Mouse (Mus musculus): ENCODE data around the gene Gpr174. TPM values are rescaled to one million over a fixed set of nuclear protein-coding genes. Genes with fewer than 3 reads are reported as not detected.

The Gpr174 gene
- polyA plus RNA-seq (2014; fragmentation: Nextera tagmentation; extraction: Ambion mirVana), result not detected in 2 replicates

DNA sequence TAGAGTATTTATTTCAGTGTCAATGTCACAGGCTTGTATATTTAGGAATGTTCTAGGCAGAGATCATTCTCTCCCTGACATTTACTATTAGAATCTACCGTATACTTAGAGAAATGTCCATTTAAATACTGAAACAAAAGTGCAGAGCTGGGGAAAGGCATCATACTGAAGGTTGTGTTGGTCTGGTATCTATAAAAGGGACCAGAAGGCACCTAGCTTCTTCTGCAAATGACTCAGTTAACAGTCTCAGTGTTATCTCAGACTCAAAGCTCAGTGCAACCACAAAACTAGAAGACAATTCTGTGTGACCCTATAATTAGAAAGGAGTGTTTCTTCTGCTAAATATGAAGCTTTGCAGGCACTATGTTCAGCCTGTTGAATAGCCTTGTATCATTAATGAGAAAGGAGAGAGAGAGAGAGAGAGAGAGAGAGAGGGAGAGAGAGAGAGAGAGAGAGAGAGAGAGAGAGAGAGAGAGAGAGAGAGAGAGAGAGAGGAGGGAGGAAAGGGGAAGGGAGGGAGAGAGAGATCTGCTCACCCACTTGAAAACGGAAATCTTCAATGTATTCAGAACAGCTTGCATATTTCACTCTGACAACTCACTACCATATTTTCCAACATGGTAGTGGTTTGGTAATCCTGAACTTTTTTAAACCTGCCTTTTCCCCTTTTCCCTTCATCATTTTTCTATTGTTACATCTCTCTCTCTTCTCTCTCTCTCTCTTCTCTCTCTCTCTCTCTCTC lies at the start of gene Gpr174:
TSS of gene Gpr174 (plus strand) at position 393 of the 742 bp plus-strand sequence.
- H3K9ac ChIP-seq, result no peak within 1 kb of the TSS
- H3K4me1 ChIP-seq (replicated peaks; ENCODE audit: control insufficient read depth, insufficient read depth, low read length), result no peaks in the 10 kb centered on the region
- no peaks in the 10 kb centered on the region for H3K9me3 ChIP-seq (ENCODE audit: control insufficient read depth, low read length)
- 84% methylated on average over 2 of the region's 2 CpGs for WGBS
- H3K4me2 ChIP-seq (replicated peaks), result no peak within 1 kb of the TSS
- no peak within 1 kb of the TSS for H3K27ac ChIP-seq
- no peak within 1 kb of the TSS for H3K4me3 ChIP-seq (replicated peaks; ENCODE audit: low read length)
- H3K36me3 ChIP-seq (replicated peaks; ENCODE audit: control insufficient read depth, insufficient read depth), result no peaks in the 10 kb centered on the region
- DNase-seq (ENCODE audit: low spot score) (no peak), ATAC-seq (ENCODE audit: low FRiP score) (no peak)
- 0 out of 2 replicates have a peak, but pooled peaks cover 4% of the 10 kb centered on the region for H3K27me3 ChIP-seq (ENCODE audit: control insufficient read depth, insufficient read depth, low read length)

DNA sequence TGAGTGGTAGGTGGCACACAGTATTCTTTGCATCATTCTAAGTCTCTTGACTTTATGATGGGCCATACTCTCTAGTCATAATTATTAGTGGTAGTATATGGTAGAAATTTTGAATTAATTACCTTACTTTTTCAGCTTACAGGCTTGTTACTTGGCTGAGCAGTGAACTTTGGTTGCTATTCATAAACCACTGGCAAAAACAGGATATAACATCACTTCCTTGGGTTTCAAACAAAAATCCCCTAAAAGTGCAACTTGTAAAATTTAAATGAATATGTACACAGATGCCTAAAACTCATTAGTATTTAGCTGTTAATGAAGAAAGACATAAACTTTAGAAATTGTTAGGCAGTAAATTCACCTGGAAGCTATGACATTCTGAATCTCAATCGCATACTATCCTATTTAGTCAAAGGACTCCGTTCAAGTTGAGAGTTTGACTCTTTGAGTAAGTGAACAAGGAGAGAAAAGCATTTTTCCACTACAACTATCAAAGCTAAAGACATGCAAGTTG lies 38.0 kb upstream of the Gpr174 start:
- ATAC-seq (ENCODE audit: low FRiP score) (no peak), DNase-seq (ENCODE audit: low spot score) (no peak)
- Histone ChIP-seq H3K9me3 (ENCODE audit: control insufficient read depth, low read length) (no peaks in the 10 kb centered on the region), H3K36me3 (replicated peaks; ENCODE audit: control insufficient read depth, insufficient read depth) (no peaks in the 10 kb centered on the region), H3K9ac (no peak overlapping the region), H3K4me1 (replicated peaks; ENCODE audit: control insufficient read depth, insufficient read depth, low read length) (no peaks in the 10 kb centered on the region), H3K27me3 (ENCODE audit: control insufficient read depth, insufficient read depth, low read length) (no peaks in the 10 kb centered on the region), H3K27ac (no peak overlapping the region), H3K4me3 (replicated peaks; ENCODE audit: low read length) (no peak overlapping the region), H3K4me2 (replicated peaks) (no peak overlapping the region)
- 87% methylated on average over 2 of the region's 2 CpGs for WGBS

DNA sequence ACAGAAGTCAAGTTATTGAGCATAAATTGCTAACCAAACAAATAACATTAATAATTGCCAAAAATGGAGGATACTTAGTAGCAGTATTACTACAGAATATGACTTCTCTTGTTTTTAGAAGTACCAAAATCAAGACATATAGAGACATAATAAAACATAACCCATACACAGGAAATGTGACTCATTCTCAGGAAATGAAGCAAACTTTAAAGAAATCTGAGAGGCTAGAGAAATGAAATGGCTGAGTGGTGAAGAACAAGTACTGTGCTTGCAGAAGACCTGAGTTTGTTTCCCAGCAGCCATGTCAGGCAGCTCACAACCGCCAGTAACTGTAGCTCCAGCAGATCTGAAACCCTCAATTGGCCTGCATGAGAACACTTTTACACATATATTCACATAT lies 30.8 kb upstream of the Gpr174 start:
- Histone ChIP-seq H3K4me1 (replicated peaks; ENCODE audit: control insufficient read depth, insufficient read depth, low read length) (no peaks in the 10 kb centered on the region), H3K9ac (no peak overlapping the region), H3K4me2 (replicated peaks) (no peak overlapping the region), H3K4me3 (replicated peaks; ENCODE audit: low read length) (no peak overlapping the region), H3K36me3 (replicated peaks; ENCODE audit: control insufficient read depth, insufficient read depth) (no peaks in the 10 kb centered on the region), H3K9me3 (ENCODE audit: control insufficient read depth, low read length) (no peaks in the 10 kb centered on the region), H3K27ac (no peak overlapping the region), H3K27me3 (ENCODE audit: control insufficient read depth, insufficient read depth, low read length) (no peaks in the 10 kb centered on the region)
- ATAC-seq (ENCODE audit: low FRiP score) (no peak), DNase-seq (ENCODE audit: low spot score) (no peak)
- WGBS, result 80% methylated on average over 1 of the region's 1 CpGs

DNA sequence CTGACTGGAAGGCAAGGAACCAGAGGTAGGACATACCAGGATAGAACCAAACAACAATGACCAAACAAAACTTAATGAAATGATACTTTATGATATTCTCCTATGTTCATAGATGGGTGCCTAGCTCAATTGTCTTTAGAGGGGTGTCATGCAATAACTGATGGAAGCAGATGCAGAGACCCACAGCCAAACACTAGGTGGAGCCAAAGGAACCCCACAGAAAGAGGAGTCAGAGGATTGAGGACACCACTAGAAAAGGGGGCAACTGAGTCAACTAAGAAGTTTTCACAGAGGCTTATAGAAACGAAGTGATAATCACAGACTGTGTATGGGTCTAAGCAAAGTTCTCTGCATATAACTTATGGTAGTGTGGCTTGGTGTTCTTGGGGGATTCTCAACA lies 24.5 kb upstream of the Gpr174 start:
- ATAC-seq (ENCODE audit: low FRiP score) (no peak), DNase-seq (ENCODE audit: low spot score) (no peak)
- WGBS, result 76% methylated on average over 1 of the region's 1 CpGs
- Histone ChIP-seq H3K27ac (no peak overlapping the region), H3K27me3 (ENCODE audit: control insufficient read depth, insufficient read depth, low read length) (no peaks in the 10 kb centered on the region), H3K9ac (no peak overlapping the region), H3K4me3 (replicated peaks; ENCODE audit: low read length) (no peak overlapping the region), H3K36me3 (replicated peaks; ENCODE audit: control insufficient read depth, insufficient read depth) (no peaks in the 10 kb centered on the region), H3K9me3 (ENCODE audit: control insufficient read depth, low read length) (no peaks in the 10 kb centered on the region), H3K4me1 (replicated peaks; ENCODE audit: control insufficient read depth, insufficient read depth, low read length) (no peaks in the 10 kb centered on the region), H3K4me2 (replicated peaks) (no peak overlapping the region)

DNA sequence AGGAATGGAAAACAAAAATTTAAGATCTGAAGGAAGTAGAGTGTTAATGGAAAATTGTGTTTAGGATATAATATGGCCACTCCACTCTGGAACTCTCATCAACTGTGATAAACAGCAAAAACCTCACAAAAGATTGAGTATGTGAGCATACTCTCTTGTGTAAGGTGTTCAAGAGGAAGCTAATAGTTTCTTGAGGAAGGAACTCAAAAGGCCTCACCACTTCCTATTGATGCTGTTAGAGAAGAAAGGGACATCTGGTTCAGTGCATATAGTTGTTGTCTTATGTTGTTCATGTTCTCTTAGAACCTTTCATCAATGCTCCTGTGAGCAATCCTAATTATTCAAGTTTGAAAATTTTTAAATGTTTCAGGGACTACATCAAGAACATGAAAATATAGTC lies 21.0 kb upstream of the Gpr174 start:
- H3K4me3 ChIP-seq (replicated peaks; ENCODE audit: low read length), result no peak overlapping the region
- no peak for DNase-seq (ENCODE audit: low spot score)

DNA sequence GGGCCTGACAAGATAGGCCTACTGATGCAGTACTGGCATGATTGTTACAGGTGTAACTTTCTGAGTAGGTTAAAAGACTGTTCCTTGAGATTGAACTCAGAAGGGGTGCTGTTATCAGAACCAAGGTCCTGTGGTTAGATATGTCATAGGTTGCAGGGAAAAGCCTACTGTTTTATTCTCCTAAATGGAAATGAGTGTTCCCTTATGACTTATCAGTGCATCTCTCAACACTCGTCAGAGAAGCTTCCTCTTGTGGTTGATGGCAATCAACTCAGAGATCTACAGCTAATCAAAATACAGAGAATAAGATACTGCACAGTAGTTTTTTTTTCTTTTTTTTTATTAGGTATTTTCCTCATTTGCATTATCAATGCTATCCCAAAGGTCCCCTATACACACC lies 19.2 kb upstream of the Gpr174 start:
- Histone ChIP-seq H3K9me3 (ENCODE audit: control insufficient read depth, low read length) (no peaks in the 10 kb centered on the region), H3K36me3 (replicated peaks; ENCODE audit: control insufficient read depth, insufficient read depth) (no peaks in the 10 kb centered on the region), H3K4me3 (replicated peaks; ENCODE audit: low read length) (no peak overlapping the region), H3K4me1 (replicated peaks; ENCODE audit: control insufficient read depth, insufficient read depth, low read length) (no peaks in the 10 kb centered on the region), H3K27ac (no peak overlapping the region), H3K4me2 (replicated peaks) (no peak overlapping the region), H3K27me3 (ENCODE audit: control insufficient read depth, insufficient read depth, low read length) (no peaks in the 10 kb centered on the region), H3K9ac (no peak overlapping the region)
- 91% methylated on average over 1 of the region's 1 CpGs for WGBS
- DNase-seq (ENCODE audit: low spot score) (no peak), ATAC-seq (ENCODE audit: low FRiP score) (no peak)

More for the DNA sequence above, 21.0 kb upstream of the Gpr174 start:
- no peaks in the 10 kb centered on the region for H3K9me3 ChIP-seq (ENCODE audit: control insufficient read depth, low read length)
- no peaks in the 10 kb centered on the region for H3K27me3 ChIP-seq (ENCODE audit: control insufficient read depth, insufficient read depth, low read length)
- no peaks in the 10 kb centered on the region for H3K36me3 ChIP-seq (replicated peaks; ENCODE audit: control insufficient read depth, insufficient read depth)
- no peak overlapping the region for H3K4me2 ChIP-seq (replicated peaks)
- H3K4me1 ChIP-seq (replicated peaks; ENCODE audit: control insufficient read depth, insufficient read depth, low read length), result no peaks in the 10 kb centered on the region
- no peak overlapping the region for H3K27ac ChIP-seq
- H3K9ac ChIP-seq, result no peak overlapping the region
- no peak for ATAC-seq (ENCODE audit: low FRiP score)

DNA sequence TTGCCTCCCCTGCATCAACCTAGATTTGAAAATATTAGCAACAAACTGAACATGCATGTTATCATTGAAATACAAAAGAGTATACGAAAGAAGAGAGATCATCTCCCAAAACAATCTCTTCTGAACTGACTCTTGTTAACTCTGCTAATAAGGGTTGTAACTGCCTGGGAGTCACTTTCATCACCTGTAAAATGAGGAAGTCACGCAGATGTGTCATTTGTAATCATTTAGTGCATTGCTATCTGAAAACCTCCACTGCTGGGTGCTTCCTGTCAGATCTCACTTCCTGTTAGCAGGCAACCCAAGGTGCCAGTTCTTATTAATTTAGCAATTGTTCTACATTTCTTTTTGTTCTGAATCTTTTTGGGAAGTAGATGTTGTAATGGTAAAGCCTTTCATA lies 5.3 kb upstream of the Gpr174 start:
- no peak overlapping the region for H3K9ac ChIP-seq
- no peaks in the 10 kb centered on the region for H3K9me3 ChIP-seq (ENCODE audit: control insufficient read depth, low read length)
- ATAC-seq (ENCODE audit: low FRiP score) (no peak), DNase-seq (ENCODE audit: low spot score) (no peak)
- no peaks in the 10 kb centered on the region for H3K36me3 ChIP-seq (replicated peaks; ENCODE audit: control insufficient read depth, insufficient read depth)
- no peaks in the 10 kb centered on the region for H3K4me1 ChIP-seq (replicated peaks; ENCODE audit: control insufficient read depth, insufficient read depth, low read length)
- 86% methylated on average over 2 of the region's 2 CpGs for WGBS
- no peak overlapping the region for H3K27ac ChIP-seq
- H3K27me3 ChIP-seq (ENCODE audit: control insufficient read depth, insufficient read depth, low read length), result 0 out of 2 replicates have a peak, but pooled peaks cover 4% of the 10 kb centered on the region
- no peak overlapping the region for H3K4me2 ChIP-seq (replicated peaks)
- H3K4me3 ChIP-seq (replicated peaks; ENCODE audit: low read length), result no peak overlapping the region

DNA sequence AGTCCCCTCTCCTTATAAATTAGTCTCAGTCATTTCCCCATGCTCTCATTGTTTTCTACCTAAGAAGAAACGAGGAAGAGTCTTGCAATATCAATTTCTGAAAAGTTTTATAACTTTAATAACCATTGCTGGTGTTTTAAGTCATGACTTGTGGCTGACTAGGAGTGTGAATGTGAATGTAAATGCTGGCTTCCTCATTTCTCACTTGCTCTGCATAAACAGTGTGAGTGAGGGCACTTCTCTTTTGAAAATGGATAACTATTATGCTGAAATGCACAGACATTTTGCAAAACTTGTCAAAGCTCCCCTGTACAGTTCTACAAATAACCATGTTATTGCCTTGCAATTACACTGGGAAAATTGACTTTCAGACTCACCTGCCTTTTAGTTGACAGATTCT lies 8.9 kb downstream of the Gpr174 start:
- H3K27me3 ChIP-seq (ENCODE audit: control insufficient read depth, insufficient read depth, low read length), result no peaks in the 10 kb centered on the region
- H3K4me1 ChIP-seq (replicated peaks; ENCODE audit: control insufficient read depth, insufficient read depth, low read length), result no peaks in the 10 kb centered on the region
- H3K9ac ChIP-seq, result no peak overlapping the region
- H3K27ac ChIP-seq, result no peak overlapping the region
- ATAC-seq (ENCODE audit: low FRiP score) (no peak), DNase-seq (ENCODE audit: low spot score) (no peak)
- 35% methylated on average over 1 of the region's 1 CpGs for whole genome bisulfite sequencing
- H3K36me3 ChIP-seq (replicated peaks; ENCODE audit: control insufficient read depth, insufficient read depth), result no peaks in the 10 kb centered on the region
- no peaks in the 10 kb centered on the region for H3K9me3 ChIP-seq (ENCODE audit: control insufficient read depth, low read length)
- H3K4me2 ChIP-seq (replicated peaks), result no peak overlapping the region
- no peak overlapping the region for H3K4me3 ChIP-seq (replicated peaks; ENCODE audit: low read length)

DNA sequence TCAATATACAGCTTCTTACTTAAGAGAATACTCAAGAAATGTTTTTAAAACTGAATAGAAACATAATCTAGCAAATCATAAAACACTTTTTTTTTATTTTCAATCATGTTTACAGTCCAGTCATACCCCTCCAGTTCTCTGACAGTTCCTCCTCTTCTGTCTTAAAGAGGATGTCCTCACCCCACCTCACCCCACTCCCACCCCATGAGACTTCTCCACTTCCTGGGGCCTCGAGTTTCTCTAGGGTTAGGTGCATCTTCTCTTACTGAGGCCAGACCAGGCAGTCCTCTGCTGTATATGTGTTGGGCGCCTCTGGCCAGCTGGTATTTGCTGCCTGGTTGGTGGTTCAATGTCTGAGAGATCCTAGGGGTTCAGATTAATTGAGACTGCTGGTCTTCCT lies 21.9 kb downstream of the Gpr174 start:
- H3K4me1 ChIP-seq (replicated peaks; ENCODE audit: control insufficient read depth, insufficient read depth, low read length), result no peaks in the 10 kb centered on the region
- H3K9me3 ChIP-seq (ENCODE audit: control insufficient read depth, low read length), result no peaks in the 10 kb centered on the region
- 59% methylated on average over 2 of the region's 2 CpGs for WGBS
- no peak overlapping the region for H3K4me3 ChIP-seq (replicated peaks; ENCODE audit: low read length)
- no peaks in the 10 kb centered on the region for H3K27me3 ChIP-seq (ENCODE audit: control insufficient read depth, insufficient read depth, low read length)
- H3K4me2 ChIP-seq (replicated peaks), result no peak overlapping the region
- H3K9ac ChIP-seq, result no peak overlapping the region
- H3K27ac ChIP-seq, result no peak overlapping the region
- no peaks in the 10 kb centered on the region for H3K36me3 ChIP-seq (replicated peaks; ENCODE audit: control insufficient read depth, insufficient read depth)
- ATAC-seq (ENCODE audit: low FRiP score) (no peak), DNase-seq (ENCODE audit: low spot score) (no peak)
